Mouse (Mus musculus) cerebellum, adult 11-12 months (tissue): ENCODE measurements around the gene Stoml2.
"Not testable (repeated sequence)": the region's sequence is repeated elsewhere in the genome, so short reads cannot be mapped to it uniquely, and the experiment has no call there.

Experiments used
- DNase-seq: peaks from one replicate; pipeline ENCODE4 v3.0.0; 2022

The Stoml2 gene

GRCm38 (mm10) chr4:43001272-43001671 lies 30.2 kb downstream of the Stoml2 start:
- no peak for DNase-seq

GRCm38 (mm10) chr4:43000141-43000986 lies 31.1 kb downstream of the Stoml2 start, which contains the start of gene Vcp:
Gene Vcp (minus strand): TSS chr4:43000507.
- peak; percentile 99 for DNase-seq

GRCm38 (mm10) chr4:42999451-43000140 lies 31.9 kb downstream of the Stoml2 start:
- peak; percentile 81 for DNase-seq

GRCm38 (mm10) chr4:42998022-42998421 lies 33.5 kb downstream of the Stoml2 start:
- no peak for DNase-seq

GRCm38 (mm10) chr4:42988296-42988695 lies 43.2 kb downstream of the Stoml2 start:
- DNase-seq: no peak

- not testable (repeated sequence) for DNase-seq
These were observed 51.0 kb downstream of the Stoml2 start for GRCm38 (mm10) chr4:42980467-42980866.

- DNase-seq: no peak
These were observed 53.4 kb downstream of the Stoml2 start for GRCm38 (mm10) chr4:42978062-42978461.
